Mouse (Mus musculus) myocyte (in vitro differentiated cells): ENCODE results near the gene AC124108.1.

Experiments
- E2F4 ChIP-seq: IDR thresholded peaks from one replicate; pipeline ENCODE4 v1.6.1; 2011; ENCODE audit warnings: mild to moderate bottlenecking, control low read depth, moderate library complexity; ENCODE audit not compliant: insufficient read depth
- MYOD1 ChIP-seq, 3 experiments: IDR thresholded peaks; one replicate each; pipeline ENCODE4 v1.6.1; 2011; ENCODE audit warnings: control low read depth in 2 of 3, low read depth in 2 of 3, mild to moderate bottlenecking in 2 of 3, moderate library complexity in 1 of 3; ENCODE audit not compliant: insufficient read length in 2 of 3, control insufficient read depth in 1 of 3
- POLR2A ChIP-seq: IDR thresholded peaks from one replicate; pipeline ENCODE4 v1.6.1; 2011; ENCODE audit warnings: low read depth, mild to moderate bottlenecking, control low read depth, moderate library complexity; ENCODE audit not compliant: insufficient read length
- POLR2AphosphoS2 ChIP-seq: IDR thresholded peaks from one replicate; pipeline ENCODE4 v1.6.1; 2011; ENCODE audit warnings: low read depth, control low read depth; ENCODE audit not compliant: insufficient read length
- REST ChIP-seq: IDR thresholded peaks from one replicate; pipeline ENCODE4 v1.6.1; 2011; ENCODE audit warnings: mild to moderate bottlenecking, control low read depth, moderate library complexity; ENCODE audit not compliant: insufficient read depth, insufficient read length
- SRF ChIP-seq: IDR thresholded peaks from one replicate; pipeline ENCODE4 v1.6.1; 2011; ENCODE audit warnings: low read depth; ENCODE audit not compliant: control insufficient read depth, insufficient read length
- TCF12 ChIP-seq: IDR thresholded peaks from one replicate; pipeline ENCODE4 v1.6.1; 2011; ENCODE audit warnings: mild to moderate bottlenecking, control low read depth; ENCODE audit not compliant: poor library complexity, insufficient read depth, severe bottlenecking
- USF1 ChIP-seq: IDR thresholded peaks from one replicate; pipeline ENCODE4 v1.6.1; 2011; ENCODE audit warnings: low read depth, mild to moderate bottlenecking, control low read depth, moderate library complexity

DNA sequence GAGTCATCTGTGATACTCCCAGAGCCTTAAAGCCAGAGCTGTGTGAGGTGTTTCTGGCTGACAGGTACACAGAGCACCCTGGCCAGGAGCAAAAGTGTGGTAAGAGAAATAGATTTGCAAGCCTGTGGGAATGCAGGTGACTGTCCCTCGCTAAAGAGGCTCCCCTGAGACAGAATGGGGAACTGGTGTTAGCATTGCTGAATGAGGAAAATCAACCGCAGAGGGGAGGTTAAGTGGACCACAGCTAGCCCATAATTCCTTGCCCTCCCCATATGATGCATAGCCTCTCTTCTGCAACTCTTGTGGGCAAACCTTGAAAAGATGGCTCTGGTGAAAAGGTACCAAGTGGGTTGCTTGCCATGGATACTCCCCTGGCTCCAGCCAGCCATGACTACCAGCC, 41.8 kb upstream of the AC124108.1 start:
- TF ChIP-seq USF1, result no peak
- TF ChIP-seq POLR2AphosphoS2, result no peak
- no peak for TF ChIP-seq POLR2A
- TF ChIP-seq TCF12, result no peak
- no peak for TF ChIP-seq MYOD1 (IDR thresholded peaks at IDR 0.05; ENCODE audit: control insufficient read depth in 1 of 3, insufficient read length in 2 of 3, low read depth in 2 of 3)
- TF ChIP-seq REST, result no peak
- no peak for TF ChIP-seq E2F4
- no peak for TF ChIP-seq SRF
